Mouse (Mus musculus): ENCODE measurements at regions not wholly inside any gene's neighbourhood (a gene's known extent, or its start where the extent isn't known, plus 50 kb on each side); places are given as distances from the start of the nearest gene placed in this dataset.
A peak's percentile ranks its signal among the peaks of the same experiment; 100 is the strongest.
"Not testable (repeated sequence)": the region's sequence is repeated elsewhere in the genome, so short reads cannot be mapped to it uniquely, and the experiment has no call there.

DNA sequence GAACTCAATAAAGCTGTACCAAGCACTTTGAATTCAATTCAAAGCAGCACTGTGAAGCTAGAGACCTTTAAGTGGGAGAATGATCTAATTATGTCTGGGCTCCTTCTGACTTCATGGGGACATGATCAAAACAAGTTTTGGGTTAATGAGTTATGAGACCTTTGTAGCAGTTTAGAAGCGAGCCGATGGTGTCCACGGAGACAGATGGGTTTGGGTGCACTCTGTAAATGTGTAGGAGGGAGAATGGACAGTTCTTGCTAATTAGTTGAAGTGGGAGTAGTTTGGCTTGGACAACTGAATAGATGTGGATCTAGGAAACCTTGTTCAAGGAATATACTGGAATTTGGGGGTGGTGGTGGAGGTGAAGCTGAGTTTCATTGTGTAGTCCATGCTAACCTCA lies 186.3 kb upstream of the Cldn34b3 start:
- Histone ChIP-seq H3K9ac (no peak overlapping the region), H3K27ac (no peak overlapping the region), H3K36me3 (no peaks in the 10 kb centered on the region), H3K9me3 (no peaks in the 10 kb centered on the region), H3K4me3 (no peak overlapping the region), H3K4me2 (no peak overlapping the region), H3K27me3 (no peaks in the 10 kb centered on the region), H3K4me1 (no peaks in the 10 kb centered on the region)
- 86% methylated on average over 3 of the region's 3 CpGs for WGBS
- no peak for ATAC-seq (ENCODE audit: borderline replicate concordance, extremely low read depth, low FRiP score, low TSS enrichment)

DNA sequence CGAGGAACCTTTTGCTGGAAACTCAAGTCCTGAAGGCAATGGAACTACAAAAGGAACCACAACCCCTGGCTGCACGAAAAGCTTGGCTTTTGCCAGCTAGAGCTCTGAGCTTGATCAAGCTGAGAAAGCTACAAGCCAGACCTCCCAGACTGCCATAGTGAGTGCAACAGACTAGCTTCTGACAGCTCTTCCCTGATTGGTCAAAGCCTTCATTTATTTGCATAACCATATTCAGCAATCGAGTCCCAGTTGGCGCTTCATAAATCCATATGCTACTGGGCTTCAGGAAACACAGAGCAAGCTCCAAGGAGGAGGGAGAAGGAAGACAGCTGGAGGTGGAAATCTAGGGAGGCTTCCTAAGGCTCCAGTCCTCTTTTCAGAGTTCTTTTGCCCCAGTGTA lies 181.4 kb upstream of the Cldn34b3 start:
- H3K4me2 ChIP-seq: no peak overlapping the region
- H3K36me3 ChIP-seq: no peaks in the 10 kb centered on the region
- WGBS: 41% methylated on average over 4 of the region's 4 CpGs
- H3K27me3 ChIP-seq: no peaks in the 10 kb centered on the region
- H3K9me3 ChIP-seq: no peaks in the 10 kb centered on the region
- H3K9ac ChIP-seq: no peak overlapping the region
- peak; percentile 94 for ATAC-seq (ENCODE audit: borderline replicate concordance, extremely low read depth, low FRiP score, low TSS enrichment)
- no peaks in the 10 kb centered on the region for H3K4me1 ChIP-seq
- no peak overlapping the region for H3K4me3 ChIP-seq
- H3K27ac ChIP-seq: peak overlapping the region; percentile 71

DNA sequence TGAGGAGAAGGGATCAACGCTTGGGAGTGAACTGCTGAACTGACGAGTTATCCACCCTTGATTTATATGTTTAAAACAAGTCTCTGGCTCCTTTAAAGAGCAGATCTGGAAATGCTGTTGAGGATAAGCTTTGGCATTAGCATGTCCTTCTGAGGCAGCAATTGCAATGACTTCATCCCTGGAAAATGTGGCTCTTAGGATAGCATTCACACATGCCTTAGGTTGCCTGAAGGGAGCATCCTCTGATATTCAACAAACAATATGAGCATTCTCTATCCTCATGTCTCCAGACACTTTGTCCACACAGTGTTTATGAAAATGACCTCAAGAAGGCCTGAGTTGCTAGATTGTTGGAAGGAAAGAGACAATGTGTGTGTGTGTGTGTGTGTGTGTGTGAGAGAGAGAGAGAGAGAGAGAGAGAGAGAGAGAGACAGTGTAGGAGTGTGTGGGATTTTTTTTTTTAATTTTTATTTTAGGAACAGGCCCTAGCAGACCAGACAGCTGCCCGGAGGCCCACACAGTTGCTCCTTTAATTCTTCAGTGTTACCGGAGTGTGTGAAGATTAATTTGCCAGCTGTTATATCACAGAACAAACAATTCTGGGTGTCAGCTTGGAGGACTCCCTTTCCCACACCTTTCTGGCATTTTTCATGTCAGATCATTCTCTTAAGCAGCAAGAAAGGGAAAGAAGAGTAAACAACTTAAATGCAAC lies 153.2 kb upstream of the Cldn34b3 start:
- 47% methylated on average over 4 of the region's 4 CpGs for WGBS
- no peaks in the 10 kb centered on the region for H3K9me3 ChIP-seq
- no peaks in the 10 kb centered on the region for H3K4me1 ChIP-seq
- H3K4me2 ChIP-seq: no peak overlapping the region
- ATAC-seq (ENCODE audit: borderline replicate concordance, extremely low read depth, low FRiP score, low TSS enrichment): no peak
- no peak overlapping the region for H3K4me3 ChIP-seq
- no peaks in the 10 kb centered on the region for H3K27me3 ChIP-seq
- no peaks in the 10 kb centered on the region for H3K36me3 ChIP-seq
- no peak overlapping the region for H3K9ac ChIP-seq
- no peak overlapping the region for H3K27ac ChIP-seq

DNA sequence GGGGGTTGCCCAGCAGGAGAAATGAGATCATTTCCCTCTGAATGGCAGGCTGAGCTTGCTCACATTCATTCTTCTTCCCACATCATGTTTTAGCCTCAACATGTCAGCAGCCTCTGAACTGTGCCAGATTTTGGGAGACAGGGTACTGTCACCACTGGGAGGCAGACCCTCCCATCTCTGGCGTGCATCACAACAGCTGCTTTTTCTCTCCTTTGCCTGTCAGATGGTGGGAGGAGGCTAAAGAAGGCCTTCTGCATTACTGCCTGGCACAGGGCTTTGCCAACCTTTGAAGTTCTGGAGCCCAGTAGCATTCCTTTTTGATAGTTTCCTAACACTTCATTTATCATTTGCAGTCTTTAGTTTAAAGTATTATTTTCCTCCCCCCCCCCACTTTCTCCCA lies 148.0 kb upstream of the Cldn34b3 start:
- H3K4me3 ChIP-seq: no peak overlapping the region
- ATAC-seq (ENCODE audit: borderline replicate concordance, extremely low read depth, low FRiP score, low TSS enrichment): peak; percentile 92
- H3K4me1 ChIP-seq: no peaks in the 10 kb centered on the region
- 0 out of 2 replicates have a peak overlapping the region, but pooled peaks have one; percentile 53 for H3K27ac ChIP-seq
- no peak overlapping the region for H3K9ac ChIP-seq
- no peaks in the 10 kb centered on the region for H3K9me3 ChIP-seq
- 42% methylated on average over 1 of the region's 1 CpGs for WGBS
- H3K27me3 ChIP-seq: no peaks in the 10 kb centered on the region
- no peaks in the 10 kb centered on the region for H3K36me3 ChIP-seq
- no peak overlapping the region for H3K4me2 ChIP-seq

DNA sequence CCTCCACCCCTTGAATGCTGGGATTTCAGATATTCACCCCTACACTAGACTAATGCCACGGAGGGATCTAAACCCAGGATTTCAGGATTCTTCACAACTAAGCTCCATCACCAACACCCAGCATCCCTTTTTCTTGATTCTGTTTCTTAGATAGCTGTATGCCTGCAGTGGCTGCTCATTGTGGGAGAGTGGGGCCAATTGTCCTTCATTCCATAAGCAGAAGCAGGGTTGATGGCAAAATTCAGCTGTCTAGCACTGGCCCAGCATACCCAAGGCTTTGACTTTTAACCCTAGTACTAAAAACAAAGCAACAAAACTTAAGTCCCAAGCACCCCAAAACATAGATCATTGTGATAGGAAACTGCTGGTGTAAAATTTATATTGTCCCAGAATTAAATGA lies 147.5 kb upstream of the Cldn34b3 start:
- no peaks in the 10 kb centered on the region for H3K9me3 ChIP-seq
- peak; percentile 70; the same call in 1 of the 2 replicates for ATAC-seq (ENCODE audit: borderline replicate concordance, extremely low read depth, low FRiP score, low TSS enrichment)
- H3K4me2 ChIP-seq: no peak overlapping the region

DNA sequence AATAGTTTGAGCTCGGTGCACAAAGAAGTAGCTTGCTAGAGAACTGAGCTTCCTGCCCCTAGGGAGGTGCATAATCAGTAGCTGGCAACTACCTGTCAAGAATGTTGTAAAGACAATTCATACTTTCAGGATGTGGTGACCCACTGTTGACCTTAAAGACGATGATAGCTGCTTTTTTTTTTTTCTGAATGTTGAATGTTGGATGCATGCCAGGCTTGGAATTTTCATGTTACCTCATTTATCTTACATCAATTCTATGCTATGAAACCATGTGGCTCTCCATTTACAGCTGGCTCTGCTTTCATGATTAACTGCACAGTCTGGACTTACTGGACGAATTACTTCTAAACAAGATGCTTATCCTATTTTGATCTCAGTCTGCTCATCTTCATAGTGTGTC lies 143.2 kb upstream of the Cldn34b3 start:
- Histone ChIP-seq H3K9me3 (no peaks in the 10 kb centered on the region), H3K4me1 (no peaks in the 10 kb centered on the region), H3K36me3 (no peaks in the 10 kb centered on the region), H3K4me2 (no peak overlapping the region), H3K27ac (no peak overlapping the region), H3K27me3 (no peaks in the 10 kb centered on the region), H3K4me3 (no peak overlapping the region), H3K9ac (no peak overlapping the region)
- no peak for ATAC-seq (ENCODE audit: borderline replicate concordance, extremely low read depth, low FRiP score, low TSS enrichment)
- 25% methylated on average over 3 of the region's 3 CpGs for WGBS

More for the DNA sequence above, 147.5 kb upstream of the Cldn34b3 start:
- peak overlapping the region; percentile 53; the same call in 1 of the 2 replicates for H3K27ac ChIP-seq
- WGBS: 45% methylated on average over 1 of the region's 1 CpGs
- H3K9ac ChIP-seq: no peak overlapping the region
- H3K27me3 ChIP-seq: no peaks in the 10 kb centered on the region
- H3K4me1 ChIP-seq: no peaks in the 10 kb centered on the region
- no peaks in the 10 kb centered on the region for H3K36me3 ChIP-seq
- H3K4me3 ChIP-seq: no peak overlapping the region

DNA sequence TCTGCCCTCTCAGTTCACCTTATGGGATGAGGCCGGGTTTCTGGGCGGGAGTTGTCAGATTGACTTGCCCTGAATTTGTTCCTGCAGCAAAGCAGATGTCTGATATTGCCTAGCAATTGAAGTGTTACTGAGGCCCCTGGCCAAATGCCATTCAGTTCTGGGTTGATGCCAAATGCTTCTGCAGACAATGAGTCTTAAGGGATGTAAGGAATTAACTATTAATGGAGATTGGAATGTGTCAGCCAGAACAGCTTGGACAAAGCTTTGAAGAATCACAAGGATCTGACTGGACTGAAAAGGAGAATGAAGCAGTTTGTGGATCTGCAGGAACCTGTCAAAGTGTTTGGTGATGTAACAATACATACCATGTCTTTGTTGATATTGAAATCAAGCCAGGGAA lies 140.7 kb upstream of the Cldn34b3 start:
- peak; percentile 77; the same call in 1 of the 2 replicates for ATAC-seq (ENCODE audit: borderline replicate concordance, extremely low read depth, low FRiP score, low TSS enrichment)
- no peak overlapping the region for H3K27ac ChIP-seq

DNA sequence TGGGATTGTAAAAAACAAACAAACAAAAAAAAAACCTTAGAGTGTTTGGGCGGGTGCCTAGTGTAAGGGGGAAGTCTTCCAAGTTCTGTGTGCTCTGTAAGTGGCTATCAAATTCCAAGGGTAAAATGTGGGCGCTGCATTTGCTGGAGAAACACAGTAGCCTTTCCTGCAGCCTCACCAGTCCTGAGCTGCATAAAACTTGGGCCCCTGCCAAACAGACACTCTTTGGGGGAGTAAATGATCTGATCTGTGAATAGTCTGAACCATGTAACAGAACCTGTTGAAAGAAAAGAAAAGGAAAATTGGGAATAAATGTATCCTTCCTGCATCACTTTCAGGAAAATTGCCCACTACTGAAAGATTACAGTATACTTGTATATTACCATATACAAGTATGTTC lies 126.4 kb upstream of the Cldn34b3 start:
- no peak for ATAC-seq (ENCODE audit: borderline replicate concordance, extremely low read depth, low FRiP score, low TSS enrichment)
- no peak overlapping the region for H3K4me3 ChIP-seq

More for the DNA sequence above, 140.7 kb upstream of the Cldn34b3 start:
- H3K9me3 ChIP-seq: no peaks in the 10 kb centered on the region
- WGBS: 48% methylated on average over 2 of the region's 2 CpGs
- H3K4me3 ChIP-seq: no peak overlapping the region
- H3K36me3 ChIP-seq: no peaks in the 10 kb centered on the region
- no peaks in the 10 kb centered on the region for H3K4me1 ChIP-seq
- H3K9ac ChIP-seq: no peak overlapping the region
- no peak overlapping the region for H3K4me2 ChIP-seq
- H3K27me3 ChIP-seq: no peaks in the 10 kb centered on the region

DNA sequence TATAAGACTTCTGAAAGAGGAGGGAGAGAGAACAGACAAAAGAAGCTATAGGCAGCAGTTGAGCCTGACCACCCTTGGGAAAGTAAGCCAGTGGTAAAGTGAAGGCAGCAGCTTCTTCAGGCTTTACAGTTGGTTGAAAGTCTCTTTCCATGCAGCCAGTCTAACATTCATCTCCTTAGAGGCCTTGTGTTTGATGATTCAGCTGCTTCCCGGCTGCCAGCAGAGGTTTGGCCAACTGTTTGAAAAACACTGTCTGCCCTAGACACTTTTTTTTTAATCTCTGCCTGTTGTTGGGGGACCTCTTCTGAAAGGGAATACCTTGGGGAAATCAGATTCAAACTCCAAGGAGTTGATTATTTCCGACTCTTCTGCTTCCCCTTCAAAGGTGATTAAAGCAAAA lies 123.1 kb upstream of the Cldn34b3 start:
- WGBS: 53% methylated on average over 2 of the region's 2 CpGs
- Histone ChIP-seq H3K4me1 (no peaks in the 10 kb centered on the region), H3K9ac (no peak overlapping the region), H3K4me3 (no peak overlapping the region), H3K4me2 (no peak overlapping the region), H3K27ac (no peak overlapping the region), H3K36me3 (no peaks in the 10 kb centered on the region), H3K27me3 (no peaks in the 10 kb centered on the region), H3K9me3 (no peaks in the 10 kb centered on the region)
- no peak for ATAC-seq (ENCODE audit: borderline replicate concordance, extremely low read depth, low FRiP score, low TSS enrichment)

More for the DNA sequence above, 126.4 kb upstream of the Cldn34b3 start:
- no peak overlapping the region for H3K9ac ChIP-seq
- H3K4me1 ChIP-seq: no peaks in the 10 kb centered on the region
- no peak overlapping the region for H3K4me2 ChIP-seq
- no peak overlapping the region for H3K27ac ChIP-seq
- no peaks in the 10 kb centered on the region for H3K27me3 ChIP-seq
- H3K9me3 ChIP-seq: no peaks in the 10 kb centered on the region
- 22% methylated on average over 2 of the region's 2 CpGs for WGBS
- H3K36me3 ChIP-seq: no peaks in the 10 kb centered on the region

DNA sequence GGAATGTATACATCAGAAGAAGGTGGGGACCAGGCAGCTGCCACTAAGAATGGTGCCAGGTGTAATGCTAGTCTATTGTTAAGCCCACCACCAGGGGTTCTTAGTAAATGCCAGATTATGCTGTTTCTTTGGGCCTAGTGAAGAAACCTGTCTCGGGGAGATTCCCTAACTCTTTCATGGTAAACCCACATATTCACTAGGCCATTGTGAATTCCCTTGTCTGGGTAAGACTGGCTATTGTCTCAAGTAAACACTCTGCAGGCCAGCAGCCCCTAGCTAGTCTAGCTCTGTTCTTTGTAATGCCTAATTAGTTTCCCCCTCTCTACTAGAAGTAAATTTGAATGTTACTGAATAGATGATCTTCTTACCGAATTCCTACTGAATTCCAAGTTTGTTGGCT lies 89.3 kb upstream of the Cldn34b3 start:
- not testable (repeated sequence) for ATAC-seq (ENCODE audit: borderline replicate concordance, extremely low read depth, low FRiP score, low TSS enrichment); H3K9ac ChIP-seq; H3K36me3 ChIP-seq; H3K4me1 ChIP-seq; H3K27me3 ChIP-seq; H3K4me3 ChIP-seq; H3K4me2 ChIP-seq; H3K27ac ChIP-seq; H3K9me3 ChIP-seq
- WGBS: 75% methylated on average over 2 of the region's 2 CpGs

DNA sequence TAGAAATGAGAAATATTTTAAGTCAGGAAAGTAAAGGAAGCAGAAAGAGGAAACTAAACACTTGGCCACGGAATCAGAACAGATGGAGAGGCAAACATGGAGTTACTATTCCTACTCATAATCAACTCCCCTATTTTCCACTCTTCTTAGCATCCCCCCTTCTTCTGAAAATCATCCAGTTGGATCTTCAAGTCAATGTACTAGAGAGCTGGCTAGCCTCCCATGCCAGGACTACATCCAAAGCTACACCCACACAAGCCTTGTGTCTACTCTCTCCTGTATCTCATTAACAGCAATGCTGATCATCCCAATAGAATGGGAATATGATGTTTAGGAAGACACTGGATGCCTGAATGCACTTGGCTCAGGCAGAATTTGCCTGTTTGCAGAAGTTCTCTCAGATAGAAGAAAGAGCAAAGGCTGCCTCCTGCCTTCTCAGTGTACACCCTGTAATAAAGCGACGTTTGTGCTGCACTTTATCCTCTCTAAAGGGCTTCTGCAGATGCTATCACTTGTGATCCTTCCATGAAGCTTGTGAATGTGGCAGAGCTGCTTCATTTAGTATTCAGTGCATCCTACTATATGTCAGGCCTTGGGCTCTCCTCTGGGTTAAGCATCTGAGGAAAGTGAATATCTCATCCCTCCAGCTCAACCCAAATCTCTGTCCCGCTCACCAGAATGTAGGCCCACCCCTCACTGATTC lies 82.5 kb upstream of the Cldn34b3 start:
- Histone ChIP-seq H3K9ac (no peak overlapping the region), H3K27me3 (no peaks in the 10 kb centered on the region), H3K36me3 (no peaks in the 10 kb centered on the region), H3K4me1 (no peaks in the 10 kb centered on the region), H3K9me3 (no peaks in the 10 kb centered on the region), H3K4me3 (no peak overlapping the region), H3K4me2 (no peak overlapping the region), H3K27ac (no peak overlapping the region)
- 78% methylated on average over 4 of the region's 4 CpGs for WGBS
- no peak for ATAC-seq (ENCODE audit: borderline replicate concordance, extremely low read depth, low FRiP score, low TSS enrichment)

DNA sequence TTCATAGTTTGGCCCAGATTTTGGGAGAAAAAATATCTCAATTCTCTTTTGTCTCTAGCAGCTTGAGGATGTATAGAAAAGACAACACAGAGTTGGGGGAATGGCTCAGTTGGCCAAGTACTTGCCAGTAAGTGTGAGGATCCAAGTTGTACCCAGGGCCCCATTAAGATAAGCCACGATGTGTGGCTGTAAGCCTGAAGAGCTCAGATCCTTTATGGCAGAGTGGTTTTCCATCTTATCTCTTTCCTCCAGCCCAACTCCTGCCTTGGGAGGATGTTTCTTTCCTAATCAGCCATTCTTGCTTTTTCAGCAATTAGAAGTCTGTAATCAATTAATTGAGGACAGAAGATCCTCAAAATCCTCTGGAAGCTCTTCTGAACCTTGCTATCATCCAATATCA lies 63.5 kb upstream of the Cldn34b3 start:
- Histone ChIP-seq H3K4me3 (no peak overlapping the region), H3K27ac (no peak overlapping the region), H3K27me3 (no peaks in the 10 kb centered on the region), H3K9ac (no peak overlapping the region), H3K9me3 (no peaks in the 10 kb centered on the region), H3K36me3 (no peaks in the 10 kb centered on the region), H3K4me1 (no peaks in the 10 kb centered on the region), H3K4me2 (no peak overlapping the region)
- no peak for ATAC-seq (ENCODE audit: borderline replicate concordance, extremely low read depth, low FRiP score, low TSS enrichment)
- 56% methylated on average over 1 of the region's 1 CpGs for WGBS

Data from lung, embryonic 15.5 days (tissue).